Comparison of ENCODE assay signal across 8 mouse cellular contexts in the genomic region with DNA sequence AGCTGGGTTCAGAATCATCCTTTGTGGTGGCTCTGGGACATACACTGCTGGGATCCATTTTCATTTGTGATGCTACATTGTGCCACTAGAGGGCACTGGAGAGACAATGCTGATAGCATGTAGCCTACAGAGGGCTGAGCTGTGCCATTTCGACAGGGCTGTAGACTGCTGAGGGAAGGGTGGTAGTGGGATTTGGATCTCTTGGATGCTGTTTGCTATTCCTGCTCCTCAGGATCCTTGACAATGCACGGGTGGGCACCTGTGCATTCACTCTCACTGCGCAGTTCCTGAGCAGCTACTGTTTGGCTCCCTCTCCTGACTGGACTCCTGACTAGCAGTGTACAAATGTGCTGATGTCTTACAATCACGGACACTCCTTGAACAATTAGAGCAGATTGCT. TPM values are rescaled to one million over a fixed set of nuclear protein-coding genes. Genes with fewer than 3 reads are reported as not detected.
A peak's percentile ranks its signal among the peaks of the same experiment; 100 is the strongest.
DNase-seq lines count a peak whose midpoint lies in the region; ATAC-seq and TF ChIP-seq lines count a peak whose summit lies in the region.

No protein-coding gene starts in this region.

- no peaks in the 10 kb centered on the region for H3K27me3 ChIP-seq in intestine, embryonic 14.5 days (replicated peaks; ENCODE audit: control insufficient read depth, insufficient read depth, low read length)
- no peaks in the 10 kb centered on the region for H3K27me3 ChIP-seq in midbrain, embryonic 11.5 days (ENCODE audit: control insufficient read depth, insufficient read depth, low read length)
- H3K27me3 ChIP-seq in small intestine, adult 2 months (ENCODE audit: control insufficient read depth, insufficient read depth, low read length) = no peaks in the 10 kb centered on the region

- no peak overlapping the region for H3K4me2 ChIP-seq in intestine, embryonic 14.5 days (ENCODE audit: low read length)
- H3K4me2 ChIP-seq in midbrain, embryonic 11.5 days = no peak overlapping the region

- WGBS in intestine, embryonic 14.5 days = 32% methylated on average over 4 of the region's 4 CpGs
- WGBS in midbrain, embryonic 11.5 days = 39% methylated on average over 4 of the region's 4 CpGs
- WGBS in small intestine, adult 2 months = 12% methylated on average over 4 of the region's 4 CpGs

- intact Hi-C loops in heart, postnatal 25 days (cut with DNase I) = loop anchor here (1.0 kb wide), 1 partner anchor 115 kb away; no protein-coding TSS in a partner anchor
- intact Hi-C loops in gastrocnemius, postnatal 14 days (cut with DNase I; ENCODE audit: low total_unique reads) = no loop called here
- intact Hi-C loops in left cerebral cortex, postnatal 25 days (cut with DNase I) = no loop called here

- no peak overlapping the region for H3K27ac ChIP-seq in cortical plate, adult 2 months (ENCODE audit: insufficient read depth, low read length)
- H3K27ac ChIP-seq in intestine, embryonic 14.5 days (ENCODE audit: low read depth) = no peak overlapping the region
- no peak overlapping the region for H3K27ac ChIP-seq in midbrain, embryonic 11.5 days (ENCODE audit: low read depth, low read length)
- no peak overlapping the region for H3K27ac ChIP-seq in small intestine, adult 2 months (ENCODE audit: insufficient read depth, low read depth, low read length)

- peak; percentile 94 for DNase-seq in heart, adult 11 months
- DNase-seq in heart, postnatal 25 days (ENCODE audit: low spot score) = no peak
- peak; percentile 59 for DNase-seq in gastrocnemius, postnatal 14 days
- DNase-seq in intestine, embryonic 14.5 days (ENCODE audit: low spot score) = peak; percentile 89
- peak; percentile 85 to 90 for DNase-seq in left cerebral cortex, postnatal 25 days (ENCODE audit: low spot score in 2 of 2)
- DNase-seq in midbrain, embryonic 11.5 days (ENCODE audit: low spot score, missing footprints) = peak; percentile 98

- H3K9me3 ChIP-seq in intestine, embryonic 14.5 days (ENCODE audit: control insufficient read depth, low read length) = no peaks in the 10 kb centered on the region
- no peaks in the 10 kb centered on the region for H3K9me3 ChIP-seq in midbrain, embryonic 11.5 days (ENCODE audit: control insufficient read depth, low read length)

- TF ChIP-seq POLR2A in cortical plate, adult 2 months (IDR thresholded peaks at IDR 0.05; ENCODE audit: extremely low read depth, insufficient read depth, low read length) = no peak
- no peak for TF ChIP-seq POLR2A in small intestine, adult 2 months (IDR thresholded peaks at IDR 0.05; ENCODE audit: low read depth, low read length)

- TF ChIP-seq CTCF in cortical plate, adult 2 months (IDR thresholded peaks at IDR 0.05; ENCODE audit: extremely low read depth, insufficient read depth, low read length) = peak; percentile 94
- TF ChIP-seq CTCF in small intestine, adult 2 months (IDR thresholded peaks at IDR 0.05; ENCODE audit: extremely low read depth, insufficient read length, insufficient replicate concordance, low read depth, low read length) = peak; percentile 99; the same call in 1 of the 2 replicates

- peaks cover 5% of the 10 kb centered on the region; the same call in 1 of the 2 replicates for H3K4me1 ChIP-seq in cortical plate, adult 2 months (ENCODE audit: control insufficient read depth, insufficient read depth, low read length)
- H3K4me1 ChIP-seq in intestine, embryonic 14.5 days (replicated peaks; ENCODE audit: control insufficient read depth, insufficient read depth, low read length) = no peaks in the 10 kb centered on the region
- H3K4me1 ChIP-seq in midbrain, embryonic 11.5 days (ENCODE audit: control insufficient read depth, insufficient read depth, low read length) = no peaks in the 10 kb centered on the region
- peaks cover 32% of the 10 kb centered on the region for H3K4me1 ChIP-seq in small intestine, adult 2 months (ENCODE audit: control insufficient read depth, insufficient read depth, insufficient read length, low read length)

- peaks cover 31% of the 10 kb centered on the region; the same call in 1 of the 2 replicates for H3K36me3 ChIP-seq in intestine, embryonic 14.5 days (ENCODE audit: control insufficient read depth, insufficient read depth, low read length)
- peaks cover 6% of the 10 kb centered on the region for H3K36me3 ChIP-seq in midbrain, embryonic 11.5 days (ENCODE audit: control insufficient read depth, insufficient read depth, low read length)
- peaks cover 5% of the 10 kb centered on the region; the same call in 1 of the 2 replicates for H3K36me3 ChIP-seq in small intestine, adult 2 months (ENCODE audit: control insufficient read depth, insufficient read depth, low read length)

- no peak overlapping the region for H3K4me3 ChIP-seq in cortical plate, adult 2 months (ENCODE audit: insufficient read depth, low read length)
- no peak overlapping the region for H3K4me3 ChIP-seq in intestine, embryonic 14.5 days (ENCODE audit: low read depth, low read length)
- H3K4me3 ChIP-seq in midbrain, embryonic 11.5 days (ENCODE audit: low read depth, low read length) = no peak overlapping the region
- H3K4me3 ChIP-seq in small intestine, adult 2 months (ENCODE audit: low read depth, low read length) = peak overlapping the region; percentile 29

- ATAC-seq in intestine, embryonic 14.5 days (replicated peaks; ENCODE audit: low FRiP score, low TSS enrichment, low read depth) = 0 out of 2 replicates have a peak, but pooled peaks have one; percentile 36
- ATAC-seq in midbrain, embryonic 11.5 days (ENCODE audit: low FRiP score) = peak; percentile 55; the same call in 1 of the 2 replicates

- no peak overlapping the region for H3K9ac ChIP-seq in intestine, embryonic 14.5 days (ENCODE audit: low read length)
- H3K9ac ChIP-seq in midbrain, embryonic 11.5 days (ENCODE audit: low read length) = no peak overlapping the region

RNA-seq across cellular contexts. Expression of gene Capn15, which starts 23.9 kb away (rescaled TPM):
- 1 to 10 TPM; 7.1 to 7.8 TPM for total RNA-seq in heart, postnatal 25 days (2021)
- 45.8 and 48.0 TPM in 2 replicates for polyA plus RNA-seq in cortical plate, adult 2 months (2012; rRNA removed)
- total RNA-seq in gastrocnemius, postnatal 14 days (2021) = 1 to 10 TPM; 4.3 to 5.9 TPM
- 23.4 and 23.5 TPM in 2 replicates for polyA plus RNA-seq in intestine, embryonic 14.5 days (2014; fragmentation: Nextera tagmentation; extraction: Ambion mirVana)
- total RNA-seq in left cerebral cortex, postnatal 25 days (2021) = 10 to 100 TPM; 47.0 to 51.6 TPM
- 19.0 and 21.5 TPM in 2 replicates for polyA plus RNA-seq in midbrain, embryonic 11.5 days (2014; fragmentation: Nextera tagmentation; extraction: Ambion mirVana)
- 46.8 and 75.2 TPM in 2 replicates for polyA plus RNA-seq in small intestine, adult 2 months (2012; rRNA removed)

RNA-seq across cellular contexts. Expression of gene A930017K11Rik, which starts 57.2 kb away (rescaled TPM):
- total RNA-seq in heart, postnatal 25 days (2021) = under 1 TPM; 0.17 to 0.18 TPM
- 0.79 and 0.92 TPM in 2 replicates for polyA plus RNA-seq in cortical plate, adult 2 months (2012; rRNA removed)
- total RNA-seq in gastrocnemius, postnatal 14 days (2021) = not detected
- 0.28 TPM in 1 of 2 replicates, not detected in the other for polyA plus RNA-seq in intestine, embryonic 14.5 days (2014; fragmentation: Nextera tagmentation; extraction: Ambion mirVana)
- under 1 TPM in 1 of 2 experiments, not detected in 1; 0.23 TPM for total RNA-seq in left cerebral cortex, postnatal 25 days (2021)
- not detected in 2 replicates for polyA plus RNA-seq in midbrain, embryonic 11.5 days (2014; fragmentation: Nextera tagmentation; extraction: Ambion mirVana)
- polyA plus RNA-seq in small intestine, adult 2 months (2012; rRNA removed) = 0.04 TPM in 1 of 2 replicates, not detected in the other

RNA-seq across cellular contexts. Expression of gene Rab11fip3, which starts 59.8 kb away (rescaled TPM):
- total RNA-seq in heart, postnatal 25 days (2021) = 10 to 100 TPM; 28.0 to 30.2 TPM
- 88.5 and 94.2 TPM in 2 replicates for polyA plus RNA-seq in cortical plate, adult 2 months (2012; rRNA removed)
- total RNA-seq in gastrocnemius, postnatal 14 days (2021) = 10 to 100 TPM; 39.2 to 41.3 TPM
- 12.8 and 13.7 TPM in 2 replicates for polyA plus RNA-seq in intestine, embryonic 14.5 days (2014; fragmentation: Nextera tagmentation; extraction: Ambion mirVana)
- 100 to 1,000 TPM in 1 of 2 experiments, 10 to 100 TPM in 1; 95.8 to 103 TPM for total RNA-seq in left cerebral cortex, postnatal 25 days (2021)
- 18.1 and 18.2 TPM in 2 replicates for polyA plus RNA-seq in midbrain, embryonic 11.5 days (2014; fragmentation: Nextera tagmentation; extraction: Ambion mirVana)
- polyA plus RNA-seq in small intestine, adult 2 months (2012; rRNA removed) = 37.3 and 116 TPM in 2 replicates
